Mouse (Mus musculus) heart, embryonic 14.5 days (tissue): ENCODE measurements around the gene Plb1. TPM values are rescaled to one million over a fixed set of nuclear protein-coding genes. Genes with fewer than 3 reads are reported as not detected.
A peak's percentile ranks its signal among the peaks of the same experiment; 100 is the strongest.

ENCODE experiments used
- ATAC-seq: fragments of 200-750 bp; cut with Nextera tagmentation; 2 replicates; pipeline ENCODE4 v1.8.0; 2017; ENCODE audit warnings: low read depth, moderate TSS enrichment; ENCODE audit not compliant: insufficient number of reproducible peaks, insufficient read depth, low FRiP score
- H3K27ac ChIP-seq, 2 experiments: fragments of 200-500 bp in 1 of 2; fragments of 300-500 bp in 1 of 2; sonication (generic) in 1 of 2; replicated peaks in 1 of 2; 2 replicates each; pipeline ENCODE4 v1.5.1; 2012 to 2014; ENCODE audit warnings: low read depth in 2 of 2, low read length in 2 of 2, control low read depth in 1 of 2, mild to moderate bottlenecking in 1 of 2, mixed read lengths in 1 of 2; ENCODE audit not compliant: control insufficient read depth in 1 of 2, insufficient read depth in 1 of 2
- H3K27me3 ChIP-seq: fragments of 300-500 bp; sonication (generic); 2 replicates; pipeline ENCODE4 v1.6.1; 2014; ENCODE audit warnings: mild to moderate bottlenecking, low read length, control low read depth; ENCODE audit not compliant: control insufficient read depth, insufficient read depth
- H3K36me3 ChIP-seq: fragments of 300-500 bp; sonication (generic); 2 replicates; pipeline ENCODE4 v1.6.1; 2014; ENCODE audit warnings: mild to moderate bottlenecking, control low read depth, low read length, mixed read lengths; ENCODE audit not compliant: control insufficient read depth, insufficient read depth
- H3K4me1 ChIP-seq, 2 experiments: fragments of 200-500 bp in 1 of 2; fragments of 300-500 bp in 1 of 2; sonication (generic) in 1 of 2; 2 replicates each; pipeline ENCODE4 v1.6.1; 2012 to 2014; ENCODE audit warnings: low read length in 2 of 2, control low read depth in 1 of 2, mixed read lengths in 1 of 2; ENCODE audit not compliant: control insufficient read depth in 2 of 2, insufficient read depth in 2 of 2
- H3K4me2 ChIP-seq: fragments of 300-500 bp; sonication (generic); 2 replicates; pipeline ENCODE4 v1.6.1; 2014; ENCODE audit warnings: mild to moderate bottlenecking, low read length
- H3K4me3 ChIP-seq, 2 experiments: fragments of 200-500 bp in 1 of 2; fragments of 300-500 bp in 1 of 2; sonication (generic) in 1 of 2; 2 replicates each; pipeline ENCODE4 v1.5.1; 2012 to 2014; ENCODE audit warnings: low read length in 2 of 2, mild to moderate bottlenecking in 2 of 2, control low read depth in 1 of 2, low read depth in 1 of 2, moderate library complexity in 1 of 2; ENCODE audit not compliant: control insufficient read depth in 1 of 2, insufficient read depth in 1 of 2
- H3K9ac ChIP-seq: fragments of 300-500 bp; sonication (generic); 2 replicates; pipeline ENCODE4 v1.6.1; 2014; ENCODE audit warnings: mild to moderate bottlenecking, low read length
- H3K9me3 ChIP-seq: fragments of 300-500 bp; sonication (generic); 2 replicates; pipeline ENCODE4 v1.6.1; 2016; ENCODE audit warnings: low read length, control low read depth; ENCODE audit not compliant: control insufficient read depth
- WGBS: fragments of 180-500 bp; shearing (Covaris S2); extraction: QIAGEN DNeasy Blood & Tissue Kit; methylation state at CpG from one replicate; pipeline ENCODE4 v1.1.7; 2014; 5-methylcytosine and 5-hydroxymethylcytosine counted together
- polyA plus RNA-seq: library from polyadenylated mRNA; unstranded; fragments of >200 nt; fragmentation: Nextera tagmentation; extraction: Ambion mirVana; gene quantifications from 2 replicates; pipeline ENCODE4 v1.2.1, GENCODE M21; 2014

Plb1 gene
- polyA plus RNA-seq, 1 experiment from 2014 or later, result 3.2 TPM

- Histone ChIP-seq H3K36me3 (no peaks in the 10 kb centered on the region), H3K9ac (peak overlapping the region; percentile 41; the same call in 1 of the 2 replicates), H3K27ac (peak overlapping the region; percentile 67 to 85), H3K4me3 (no peak overlapping the region), H3K9me3 (no peaks in the 10 kb centered on the region), H3K4me1 (peaks cover 40 to 53% of the 10 kb centered on the region in 2 experiments), H3K27me3 (no peaks in the 10 kb centered on the region), H3K4me2 (peak overlapping the region; percentile 45)
- 8% methylated on average over 10 of the region's 10 CpGs for WGBS
- ATAC-seq, result peak; percentile 70
Measured at GRCm38 (mm10) chr5:32346025-32346912, 113.8 kb downstream of the Plb1 start.

- peak overlapping the region; percentile 47; the same call in 1 of the 2 replicates for H3K9ac ChIP-seq
- no peak for ATAC-seq
- 30% methylated on average over 3 of the region's 3 CpGs for WGBS
- H3K27me3 ChIP-seq, result no peaks in the 10 kb centered on the region
- H3K4me2 ChIP-seq, result peak overlapping the region; percentile 22; the same call in 1 of the 2 replicates
- no peaks in the 10 kb centered on the region for H3K36me3 ChIP-seq
- no peak overlapping the region for H3K4me3 ChIP-seq
- peaks cover 31 to 45% of the 10 kb centered on the region in 2 experiments for H3K4me1 ChIP-seq
- peak overlapping the region; percentile 79 to 87 for H3K27ac ChIP-seq
- no peaks in the 10 kb centered on the region for H3K9me3 ChIP-seq
Measured at GRCm38 (mm10) chr5:32349718-32350117, 117.2 kb downstream of the Plb1 start.

GRCm38 (mm10) chr5:32350551-32351256, 118.2 kb downstream of the Plb1 start:
- H3K27me3 ChIP-seq, result no peaks in the 10 kb centered on the region
- ATAC-seq, result no peak
- no peaks in the 10 kb centered on the region for H3K9me3 ChIP-seq
- H3K9ac ChIP-seq, result no peak overlapping the region
- WGBS, result 62% methylated on average over 3 of the region's 3 CpGs
- peak overlapping the region; percentile 79 to 87; a peak in 3 of 4 replicates for H3K27ac ChIP-seq
- H3K4me1 ChIP-seq, result peaks cover 31 to 42% of the 10 kb centered on the region in 2 experiments
- no peak overlapping the region for H3K4me2 ChIP-seq
- H3K36me3 ChIP-seq, result no peaks in the 10 kb centered on the region
- H3K4me3 ChIP-seq, result no peak overlapping the region

- Histone ChIP-seq H3K4me2 (no peak overlapping the region), H3K4me3 (no peak overlapping the region), H3K9ac (no peak overlapping the region), H3K27me3 (no peaks in the 10 kb centered on the region), H3K27ac (no peak overlapping the region), H3K36me3 (no peaks in the 10 kb centered on the region), H3K4me1 (peaks cover 24 to 30% of the 10 kb centered on the region in 2 experiments), H3K9me3 (no peaks in the 10 kb centered on the region)
- no peak for ATAC-seq
- WGBS, result 81% methylated on average over 4 of the region's 4 CpGs
Measured at GRCm38 (mm10) chr5:32351721-32352465, 119.4 kb downstream of the Plb1 start.

GRCm38 (mm10) chr5:32352845-32353244, 120.3 kb downstream of the Plb1 start:
- no peaks in the 10 kb centered on the region for H3K36me3 ChIP-seq
- no peak overlapping the region for H3K4me2 ChIP-seq
- no peak overlapping the region for H3K27ac ChIP-seq
- H3K4me3 ChIP-seq, result no peak overlapping the region
- 78% methylated on average over 3 of the region's 3 CpGs for WGBS
- peaks cover 23 to 27% of the 10 kb centered on the region in 2 experiments for H3K4me1 ChIP-seq
- no peak overlapping the region for H3K9ac ChIP-seq
- H3K27me3 ChIP-seq, result no peaks in the 10 kb centered on the region
- no peaks in the 10 kb centered on the region for H3K9me3 ChIP-seq
- no peak for ATAC-seq

GRCm38 (mm10) chr5:32353280-32353679, 120.8 kb downstream of the Plb1 start:
- no peak for ATAC-seq
- Histone ChIP-seq H3K27ac (no peak overlapping the region), H3K4me2 (no peak overlapping the region), H3K9ac (no peak overlapping the region), H3K36me3 (no peaks in the 10 kb centered on the region), H3K27me3 (no peaks in the 10 kb centered on the region), H3K4me3 (no peak overlapping the region), H3K4me1 (peaks cover 21 to 27% of the 10 kb centered on the region in 2 experiments), H3K9me3 (no peaks in the 10 kb centered on the region)
- 75% methylated on average over 2 of the region's 2 CpGs for WGBS

- Histone ChIP-seq H3K27ac (no peak overlapping the region), H3K27me3 (no peaks in the 10 kb centered on the region), H3K4me1 (peaks cover 2 to 5% of the 10 kb centered on the region in 2 experiments; a peak in 3 of 4 replicates), H3K4me3 (no peak overlapping the region), H3K9me3 (no peaks in the 10 kb centered on the region), H3K36me3 (no peaks in the 10 kb centered on the region), H3K9ac (no peak overlapping the region), H3K4me2 (no peak overlapping the region)
- WGBS, result 83% methylated on average over 4 of the region's 4 CpGs
- no peak for ATAC-seq
Measured at GRCm38 (mm10) chr5:32360511-32360910, 128.0 kb downstream of the Plb1 start.
